Mouse (Mus musculus) intestine, postnatal 0 days (tissue): Measurements from ENCODE around the gene Etv6. TPM values are rescaled to one million over a fixed set of nuclear protein-coding genes. Genes with fewer than 3 reads are reported as not detected.

Experiments
- ATAC-seq: fragments of 200-750 bp; cut with Nextera tagmentation; 2 replicates; pipeline ENCODE4 v1.8.0; 2017; ENCODE audit warnings: mild to moderate bottlenecking, moderate TSS enrichment, moderate library complexity
- H3K27ac ChIP-seq: fragments of 300-500 bp; sonication (generic); 2 replicates; pipeline ENCODE4 v1.5.1; 2014; ENCODE audit warnings: mild to moderate bottlenecking, low read depth, low read length, moderate library complexity
- H3K27me3 ChIP-seq: fragments of 300-500 bp; sonication (generic); replicated peaks from 2 replicates; pipeline ENCODE4 v1.6.1; 2014; ENCODE audit warnings: low read length, mixed read lengths; ENCODE audit not compliant: control insufficient read depth, insufficient read depth
- H3K36me3 ChIP-seq: fragments of 300-500 bp; sonication (generic); 2 replicates; pipeline ENCODE4 v1.6.1; 2014; ENCODE audit warnings: mild to moderate bottlenecking, moderate library complexity; ENCODE audit not compliant: control insufficient read depth, insufficient read depth
- H3K4me1 ChIP-seq: fragments of 300-500 bp; sonication (generic); replicated peaks from 2 replicates; pipeline ENCODE4 v1.6.1; 2014; ENCODE audit warnings: antibody characterized with exemption, low read length, mixed read lengths; ENCODE audit not compliant: control insufficient read depth, insufficient read depth
- H3K4me2 ChIP-seq: fragments of 300-500 bp; sonication (generic); replicated peaks from 2 replicates; pipeline ENCODE4 v1.6.1; 2014; ENCODE audit warnings: low read depth, mild to moderate bottlenecking, moderate library complexity
- H3K4me3 ChIP-seq: fragments of 300-500 bp; sonication (generic); 2 replicates; pipeline ENCODE4 v1.5.1; 2014; ENCODE audit warnings: low read depth, low read length
- H3K9ac ChIP-seq: fragments of 300-500 bp; sonication (generic); 2 replicates; pipeline ENCODE4 v1.6.1; 2014; ENCODE audit warnings: mild to moderate bottlenecking, low read depth, low read length
- H3K9me3 ChIP-seq: fragments of 300-500 bp; sonication (generic); 2 replicates; pipeline ENCODE4 v1.6.1; 2016; ENCODE audit warnings: mixed run types; ENCODE audit not compliant: control insufficient read depth
- CTCF ChIP-seq: sonication (generic); IDR thresholded peaks from 2 replicates; pipeline ENCODE4 v1.5.1; 2016; ENCODE audit warnings: low read depth, mild to moderate bottlenecking, control low read depth, antibody characterized with exemption, moderate library complexity
- WGBS: fragments of 180-500 bp; shearing (Covaris S2); extraction: QIAGEN DNeasy Blood & Tissue Kit; methylation state at CpG from one replicate; pipeline ENCODE4 v1.1.7; 2014; 5-methylcytosine and 5-hydroxymethylcytosine counted together
- polyA plus RNA-seq: library from polyadenylated mRNA; unstranded; fragments of >200 nt; fragmentation: Nextera tagmentation; extraction: Ambion mirVana; gene quantifications from 2 replicates; pipeline ENCODE4 v1.2.1, GENCODE M21; 2015

Gene Etv6
- polyA plus RNA-seq, 1 experiment from 2014 or later: 7.8 TPM

DNA sequence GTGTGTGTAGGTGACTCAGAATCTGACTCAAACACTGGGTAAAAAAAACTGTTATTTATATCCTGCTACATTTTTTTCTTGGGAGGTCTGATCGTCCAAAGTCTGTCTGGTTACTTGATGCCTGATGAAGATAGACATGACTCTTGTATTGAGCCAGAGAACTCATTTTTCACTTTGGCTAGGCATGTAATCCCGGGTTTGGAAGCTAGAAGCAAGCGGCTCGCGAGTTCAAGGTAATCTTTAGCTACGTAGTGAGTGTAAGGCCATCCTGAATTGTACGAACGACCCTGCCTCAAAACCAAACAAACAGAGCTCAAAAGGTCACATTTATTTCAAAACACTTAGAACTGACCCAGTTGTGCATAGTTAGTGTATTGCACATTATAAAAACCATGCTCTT lies 128.9 kb downstream of the Etv6 start:
- Histone ChIP-seq H3K9me3 (no peaks in the 10 kb centered on the region), H3K9ac (no peak overlapping the region), H3K27ac (no peak overlapping the region), H3K4me3 (no peak overlapping the region), H3K4me2 (no peak overlapping the region), H3K27me3 (no peaks in the 10 kb centered on the region), H3K36me3 (peaks cover 5% of the 10 kb centered on the region; the same call in 1 of the 2 replicates), H3K4me1 (no peaks in the 10 kb centered on the region; the same call in 1 of the 2 replicates)
- 32% methylated on average over 8 of the region's 8 CpGs for WGBS
- TF ChIP-seq CTCF: no peak
- ATAC-seq: peak; percentile 32; the same call in 1 of the 2 replicates

DNA sequence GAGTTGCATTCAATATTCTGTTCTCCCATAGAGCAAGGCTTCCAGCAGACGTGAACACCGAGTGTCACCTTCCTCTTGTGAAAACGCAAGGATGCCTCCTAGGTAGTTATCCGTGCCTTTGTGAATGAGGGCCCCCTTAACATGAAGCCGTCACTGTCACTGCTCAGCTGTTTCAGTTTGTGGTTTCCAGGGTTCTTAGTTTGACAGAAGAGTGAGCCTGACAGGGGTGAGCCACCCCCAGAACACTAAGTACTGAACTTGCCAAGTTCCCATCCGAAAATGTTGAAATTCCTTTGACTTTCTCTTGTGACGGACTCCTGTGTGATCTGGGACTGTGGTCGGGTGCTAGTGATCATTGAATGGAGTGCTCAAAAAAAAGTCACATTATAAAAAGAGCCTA lies 129.5 kb downstream of the Etv6 start:
- Histone ChIP-seq H3K9me3 (no peaks in the 10 kb centered on the region), H3K27ac (no peak overlapping the region), H3K4me3 (no peak overlapping the region), H3K4me2 (no peak overlapping the region), H3K4me1 (no peaks in the 10 kb centered on the region; the same call in 1 of the 2 replicates), H3K27me3 (no peaks in the 10 kb centered on the region), H3K36me3 (peaks cover 5% of the 10 kb centered on the region; the same call in 1 of the 2 replicates), H3K9ac (no peak overlapping the region)
- TF ChIP-seq CTCF: no peak
- WGBS: 83% methylated on average over 8 of the region's 8 CpGs
- no peak for ATAC-seq

DNA sequence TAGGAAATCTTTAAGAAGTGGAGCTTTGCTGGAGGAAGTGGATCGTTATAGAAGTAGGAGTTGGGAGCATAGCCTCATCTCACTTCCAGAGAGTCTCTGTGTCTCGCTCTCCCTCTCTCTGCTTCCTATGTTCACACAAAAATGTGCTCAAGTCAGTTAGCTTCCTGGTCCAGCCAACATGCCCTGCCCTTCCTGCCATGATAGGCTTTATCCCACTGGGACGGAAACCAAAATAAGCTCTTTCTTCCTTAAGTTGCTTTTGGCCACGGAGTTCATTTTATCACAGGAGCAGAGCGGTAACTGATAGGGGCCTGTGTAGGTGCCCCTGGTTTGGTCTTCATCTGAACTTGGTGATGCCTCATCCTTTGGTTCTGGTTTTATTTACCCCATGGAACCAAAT lies 132.5 kb downstream of the Etv6 start:
- WGBS: 67% methylated on average over 5 of the region's 5 CpGs

DNA sequence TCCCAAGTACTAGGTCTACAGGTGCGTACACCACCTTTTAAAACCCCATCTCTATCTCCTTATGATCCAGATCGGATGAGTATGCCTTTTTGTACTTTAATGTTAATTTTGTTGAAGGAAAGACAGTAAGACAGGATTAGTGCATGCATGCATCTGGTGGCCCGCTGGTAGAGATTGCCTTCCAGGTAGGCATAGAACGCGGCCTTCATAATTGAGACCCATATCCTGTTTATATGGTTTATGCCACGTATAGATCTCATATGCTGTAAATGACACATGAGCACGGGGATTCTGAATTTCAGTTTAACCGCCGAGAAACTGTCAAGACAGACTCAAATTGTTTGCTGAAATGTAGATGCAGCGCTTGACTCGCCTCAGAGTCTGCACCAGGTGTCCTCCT lies 133.3 kb downstream of the Etv6 start:
- TF ChIP-seq CTCF: no peak
- H3K9ac ChIP-seq: no peak overlapping the region
- no peaks in the 10 kb centered on the region for H3K9me3 ChIP-seq
- 89% methylated on average over 11 of the region's 11 CpGs for WGBS
- H3K27ac ChIP-seq: no peak overlapping the region
- no peaks in the 10 kb centered on the region for H3K27me3 ChIP-seq
- ATAC-seq: no peak
- H3K36me3 ChIP-seq: no peaks in the 10 kb centered on the region
- H3K4me3 ChIP-seq: no peak overlapping the region
- no peaks in the 10 kb centered on the region; the same call in 1 of the 2 replicates for H3K4me1 ChIP-seq
- no peak overlapping the region for H3K4me2 ChIP-seq

More for the DNA sequence above, 132.5 kb downstream of the Etv6 start:
- Histone ChIP-seq H3K36me3 (no peaks in the 10 kb centered on the region), H3K4me2 (no peak overlapping the region), H3K9ac (no peak overlapping the region), H3K9me3 (no peaks in the 10 kb centered on the region), H3K4me3 (no peak overlapping the region), H3K27me3 (no peaks in the 10 kb centered on the region), H3K4me1 (no peaks in the 10 kb centered on the region; the same call in 1 of the 2 replicates), H3K27ac (no peak overlapping the region)
- no peak for ATAC-seq
- TF ChIP-seq CTCF: no peak

DNA sequence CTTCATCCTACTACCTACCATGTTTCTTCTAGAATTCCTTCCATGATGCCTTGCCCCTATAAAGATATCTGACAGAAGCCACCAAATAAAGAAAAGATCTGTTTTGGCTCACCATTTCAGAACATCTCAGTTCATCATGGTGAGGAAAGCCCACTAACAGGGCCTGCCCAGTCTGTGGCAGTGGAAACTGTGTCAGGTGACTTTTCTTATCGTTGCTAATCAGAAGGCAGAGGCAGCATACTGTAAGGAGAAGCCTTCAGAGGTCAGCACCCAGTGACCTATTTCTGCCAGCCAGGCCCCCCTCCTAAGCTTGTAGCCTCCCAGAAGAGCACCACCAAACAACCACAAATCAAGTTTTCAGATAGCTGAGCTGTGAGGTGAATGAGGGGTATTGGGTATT lies 135.7 kb downstream of the Etv6 start:
- Histone ChIP-seq H3K36me3 (no peaks in the 10 kb centered on the region), H3K27me3 (no peaks in the 10 kb centered on the region), H3K4me2 (no peak overlapping the region), H3K4me1 (no peaks in the 10 kb centered on the region), H3K4me3 (no peak overlapping the region), H3K9me3 (no peaks in the 10 kb centered on the region), H3K9ac (no peak overlapping the region), H3K27ac (no peak overlapping the region)
- 61% methylated on average over 1 of the region's 1 CpGs for WGBS
- no peak for ATAC-seq
- TF ChIP-seq CTCF: no peak

DNA sequence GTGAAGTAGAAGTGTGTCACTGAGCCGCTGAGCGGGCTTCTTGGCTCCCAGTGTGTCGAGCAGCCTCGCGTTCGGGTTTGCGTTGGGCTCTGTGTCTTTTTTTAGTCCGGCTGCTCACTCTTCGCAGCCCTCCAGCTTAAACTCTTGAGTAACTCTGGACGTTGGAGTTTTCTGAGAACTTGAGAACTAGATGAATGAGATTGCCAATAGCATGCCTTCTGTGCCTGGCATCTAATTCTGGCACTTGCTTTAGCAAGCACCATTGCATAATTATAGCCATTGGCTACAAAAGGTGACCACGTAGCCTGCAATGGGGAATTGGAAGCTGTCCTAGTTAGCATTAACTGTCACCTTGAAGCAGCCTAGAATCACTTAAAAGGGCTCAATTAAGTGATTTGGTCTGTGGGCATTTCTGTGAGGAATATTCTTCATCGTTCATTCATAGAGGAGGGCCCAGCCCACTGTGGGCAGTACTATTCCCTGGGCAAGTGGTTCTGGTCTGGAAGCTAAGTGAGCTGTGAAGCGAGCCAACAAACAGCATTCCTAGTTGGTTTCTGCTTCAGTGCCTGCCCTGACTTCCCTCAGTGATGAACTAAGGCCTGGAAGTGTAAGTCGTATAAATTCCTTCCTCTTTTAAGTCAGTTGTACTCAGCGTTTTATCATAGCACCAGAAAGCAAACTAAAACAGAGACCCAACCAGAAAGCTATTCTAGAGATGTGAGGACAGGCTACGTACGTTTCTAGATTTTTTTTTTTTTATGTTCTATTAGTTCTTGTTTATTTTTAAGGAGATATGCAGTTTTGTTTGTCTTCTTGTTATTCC lies 136.6 kb downstream of the Etv6 start:
- TF ChIP-seq CTCF: no peak
- no peak for ATAC-seq
- Histone ChIP-seq H3K4me3 (no peak overlapping the region), H3K4me1 (no peaks in the 10 kb centered on the region), H3K36me3 (no peaks in the 10 kb centered on the region), H3K27ac (no peak overlapping the region), H3K9me3 (no peaks in the 10 kb centered on the region), H3K4me2 (no peak overlapping the region), H3K9ac (no peak overlapping the region), H3K27me3 (no peaks in the 10 kb centered on the region)
- 84% methylated on average over 17 of the region's 17 CpGs for WGBS
